Mouse (Mus musculus): ENCODE measurements around the gene Plcl1.

DNA sequence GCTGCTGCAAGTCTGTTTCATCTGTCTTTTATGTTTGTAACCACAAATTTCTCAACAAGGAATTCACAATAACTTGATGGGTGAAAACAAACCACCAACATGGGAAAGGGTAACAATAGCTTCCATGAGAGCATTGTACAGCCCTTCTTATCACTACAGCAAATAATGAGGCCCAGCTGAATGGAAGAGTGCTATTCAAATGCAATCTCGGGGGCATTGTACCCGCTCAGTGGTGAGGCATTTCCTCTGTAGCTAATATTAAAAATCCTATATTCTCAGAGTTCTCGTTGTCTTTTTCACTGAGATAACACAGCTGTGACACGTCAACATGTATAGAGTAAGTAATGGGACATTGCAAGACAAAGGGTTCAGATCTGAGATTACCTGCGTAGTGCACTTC is 356.6 kb downstream of the Plcl1 start:
- TF ChIP-seq POLR2A (IDR thresholded peaks at IDR 0.05; ENCODE audit: insufficient read depth, low read depth, low read length): no peak
- no peak for TF ChIP-seq CTCF (IDR thresholded peaks at IDR 0.05; ENCODE audit: insufficient read depth, low read depth, low read length)
